Mouse (Mus musculus): ENCODE measurements around the gene Decr2. TPM values are rescaled to one million over a fixed set of nuclear protein-coding genes. Genes with fewer than 3 reads are reported as not detected.

The Decr2 gene
- polyA plus RNA-seq, 1 experiment from 2014 or later: 40.1 TPM

- no peaks in the 10 kb centered on the region for H3K9me3 ChIP-seq (replicated peaks; ENCODE audit: control insufficient read depth, low read length)
- H3K4me1 ChIP-seq (ENCODE audit: control insufficient read depth, insufficient read depth, low read length): no peaks in the 10 kb centered on the region; the same call in 1 of the 2 replicates
- peak overlapping the region; percentile 41; the same call in 1 of the 2 replicates for H3K9ac ChIP-seq (ENCODE audit: low read length)
- no peak overlapping the region for H3K4me3 ChIP-seq (ENCODE audit: low read length)
- peaks cover 3% of the 10 kb centered on the region; the same call in 1 of the 2 replicates for H3K36me3 ChIP-seq (ENCODE audit: control insufficient read depth, insufficient read depth)
- no peak overlapping the region for H3K27ac ChIP-seq (ENCODE audit: low read length)
- no peaks in the 10 kb centered on the region for H3K27me3 ChIP-seq (ENCODE audit: control insufficient read depth, insufficient read depth, low read length)
- WGBS: 51% methylated on average over 17 of the region's 17 CpGs
- no peak for ATAC-seq (replicated peaks; ENCODE audit: extremely low read depth, insufficient read depth, low FRiP score)
- H3K4me2 ChIP-seq (ENCODE audit: low read depth, low read length): no peak overlapping the region
These were observed 35.8 kb downstream of the Decr2 start for GRCm38 (mm10) chr17:26054133-26054845.

GRCm38 (mm10) chr17:26052706-26053105 is 37.4 kb downstream of the Decr2 start:
- Histone ChIP-seq H3K27ac (ENCODE audit: low read length) (no peak overlapping the region), H3K4me1 (ENCODE audit: control insufficient read depth, insufficient read depth, low read length) (peaks cover 7% of the 10 kb centered on the region), H3K4me3 (ENCODE audit: low read length) (no peak overlapping the region), H3K36me3 (ENCODE audit: control insufficient read depth, insufficient read depth) (no peaks in the 10 kb centered on the region), H3K4me2 (ENCODE audit: low read depth, low read length) (no peak overlapping the region), H3K9me3 (replicated peaks; ENCODE audit: control insufficient read depth, low read length) (no peaks in the 10 kb centered on the region), H3K9ac (ENCODE audit: low read length) (no peak overlapping the region), H3K27me3 (ENCODE audit: control insufficient read depth, insufficient read depth, low read length) (no peaks in the 10 kb centered on the region)
- WGBS: 76% methylated on average over 4 of the region's 4 CpGs
- ATAC-seq (replicated peaks; ENCODE audit: extremely low read depth, insufficient read depth, low FRiP score): no peak

GRCm38 (mm10) chr17:26052074-26052473 is 38.1 kb downstream of the Decr2 start:
- Histone ChIP-seq H3K9me3 (replicated peaks; ENCODE audit: control insufficient read depth, low read length) (no peaks in the 10 kb centered on the region), H3K27ac (ENCODE audit: low read length) (no peak overlapping the region), H3K4me3 (ENCODE audit: low read length) (no peak overlapping the region), H3K27me3 (ENCODE audit: control insufficient read depth, insufficient read depth, low read length) (no peaks in the 10 kb centered on the region), H3K36me3 (ENCODE audit: control insufficient read depth, insufficient read depth) (no peaks in the 10 kb centered on the region), H3K4me2 (ENCODE audit: low read depth, low read length) (no peak overlapping the region), H3K4me1 (ENCODE audit: control insufficient read depth, insufficient read depth, low read length) (peaks cover 7% of the 10 kb centered on the region), H3K9ac (ENCODE audit: low read length) (no peak overlapping the region)
- no peak for ATAC-seq (replicated peaks; ENCODE audit: extremely low read depth, insufficient read depth, low FRiP score)
- WGBS: 89% methylated on average over 4 of the region's 4 CpGs

GRCm38 (mm10) chr17:26048118-26048517 is 42.0 kb downstream of the Decr2 start:
- H3K4me3 ChIP-seq (ENCODE audit: low read length): no peak overlapping the region
- H3K4me1 ChIP-seq (ENCODE audit: control insufficient read depth, insufficient read depth, low read length): peaks cover 26% of the 10 kb centered on the region
- no peak overlapping the region for H3K4me2 ChIP-seq (ENCODE audit: low read depth, low read length)
- 56% methylated on average over 8 of the region's 8 CpGs for WGBS
- no peak for ATAC-seq (replicated peaks; ENCODE audit: extremely low read depth, insufficient read depth, low FRiP score)
- H3K9me3 ChIP-seq (replicated peaks; ENCODE audit: control insufficient read depth, low read length): no peaks in the 10 kb centered on the region
- no peaks in the 10 kb centered on the region for H3K36me3 ChIP-seq (ENCODE audit: control insufficient read depth, insufficient read depth)
- H3K9ac ChIP-seq (ENCODE audit: low read length): no peak overlapping the region
- no peaks in the 10 kb centered on the region for H3K27me3 ChIP-seq (ENCODE audit: control insufficient read depth, insufficient read depth, low read length)
- no peak overlapping the region for H3K27ac ChIP-seq (ENCODE audit: low read length)

- H3K27me3 ChIP-seq (ENCODE audit: control insufficient read depth, insufficient read depth, low read length): no peaks in the 10 kb centered on the region
- H3K9ac ChIP-seq (ENCODE audit: low read length): no peak overlapping the region
- H3K4me3 ChIP-seq (ENCODE audit: low read length): no peak overlapping the region
- H3K4me2 ChIP-seq (ENCODE audit: low read depth, low read length): no peak overlapping the region
- H3K9me3 ChIP-seq (replicated peaks; ENCODE audit: control insufficient read depth, low read length): no peaks in the 10 kb centered on the region
- H3K4me1 ChIP-seq (ENCODE audit: control insufficient read depth, insufficient read depth, low read length): peaks cover 38% of the 10 kb centered on the region
- 47% methylated on average over 10 of the region's 10 CpGs for WGBS
- no peaks in the 10 kb centered on the region for H3K36me3 ChIP-seq (ENCODE audit: control insufficient read depth, insufficient read depth)
- H3K27ac ChIP-seq (ENCODE audit: low read length): peak overlapping the region; percentile 15; the same call in 1 of the 2 replicates
- no peak for ATAC-seq (replicated peaks; ENCODE audit: extremely low read depth, insufficient read depth, low FRiP score)
These were observed 43.7 kb downstream of the Decr2 start for GRCm38 (mm10) chr17:26046253-26046997.

GRCm38 (mm10) chr17:26045285-26045684 is 44.9 kb downstream of the Decr2 start:
- Histone ChIP-seq H3K4me1 (ENCODE audit: control insufficient read depth, insufficient read depth, low read length) (peaks cover 41% of the 10 kb centered on the region), H3K27me3 (ENCODE audit: control insufficient read depth, insufficient read depth, low read length) (no peaks in the 10 kb centered on the region), H3K9me3 (replicated peaks; ENCODE audit: control insufficient read depth, low read length) (no peaks in the 10 kb centered on the region), H3K4me3 (ENCODE audit: low read length) (no peak overlapping the region), H3K27ac (ENCODE audit: low read length) (no peak overlapping the region), H3K9ac (ENCODE audit: low read length) (no peak overlapping the region), H3K4me2 (ENCODE audit: low read depth, low read length) (no peak overlapping the region), H3K36me3 (ENCODE audit: control insufficient read depth, insufficient read depth) (no peaks in the 10 kb centered on the region)
- no peak for ATAC-seq (replicated peaks; ENCODE audit: extremely low read depth, insufficient read depth, low FRiP score)
- 49% methylated on average over 4 of the region's 4 CpGs for WGBS

GRCm38 (mm10) chr17:26043249-26043636 is 46.9 kb downstream of the Decr2 start:
- H3K9ac ChIP-seq (ENCODE audit: low read length): peak overlapping the region; percentile 37; the same call in 1 of the 2 replicates

GRCm38 (mm10) chr17:26042599-26043248 is 47.4 kb downstream of the Decr2 start:
- Histone ChIP-seq H3K27ac (ENCODE audit: low read length) (peak overlapping the region; percentile 91), H3K36me3 (ENCODE audit: control insufficient read depth, insufficient read depth) (no peaks in the 10 kb centered on the region), H3K9me3 (replicated peaks; ENCODE audit: control insufficient read depth, low read length) (no peaks in the 10 kb centered on the region), H3K4me2 (ENCODE audit: low read depth, low read length) (peak overlapping the region; percentile 56), H3K4me3 (ENCODE audit: low read length) (peak overlapping the region; percentile 29), H3K9ac (ENCODE audit: low read length) (peak overlapping the region; percentile 44), H3K27me3 (ENCODE audit: control insufficient read depth, insufficient read depth, low read length) (no peaks in the 10 kb centered on the region), H3K4me1 (ENCODE audit: control insufficient read depth, insufficient read depth, low read length) (peaks cover 34% of the 10 kb centered on the region)
- 48% methylated on average over 13 of the region's 13 CpGs for WGBS
- ATAC-seq (replicated peaks; ENCODE audit: extremely low read depth, insufficient read depth, low FRiP score): peak; percentile 66

More at GRCm38 (mm10) chr17:26043249-26043636, 46.9 kb downstream of the Decr2 start:
- no peak overlapping the region for H3K4me3 ChIP-seq (ENCODE audit: low read length)
- H3K36me3 ChIP-seq (ENCODE audit: control insufficient read depth, insufficient read depth): no peaks in the 10 kb centered on the region
- peak overlapping the region; percentile 56 for H3K4me2 ChIP-seq (ENCODE audit: low read depth, low read length)
- ATAC-seq (replicated peaks; ENCODE audit: extremely low read depth, insufficient read depth, low FRiP score): peak; percentile 87
- H3K27me3 ChIP-seq (ENCODE audit: control insufficient read depth, insufficient read depth, low read length): no peaks in the 10 kb centered on the region
- peaks cover 37% of the 10 kb centered on the region for H3K4me1 ChIP-seq (ENCODE audit: control insufficient read depth, insufficient read depth, low read length)
- H3K9me3 ChIP-seq (replicated peaks; ENCODE audit: control insufficient read depth, low read length): no peaks in the 10 kb centered on the region
- 19% methylated on average over 5 of the region's 5 CpGs for whole genome bisulfite sequencing
- peak overlapping the region; percentile 91 for H3K27ac ChIP-seq (ENCODE audit: low read length)
